In the genomic region with DNA sequence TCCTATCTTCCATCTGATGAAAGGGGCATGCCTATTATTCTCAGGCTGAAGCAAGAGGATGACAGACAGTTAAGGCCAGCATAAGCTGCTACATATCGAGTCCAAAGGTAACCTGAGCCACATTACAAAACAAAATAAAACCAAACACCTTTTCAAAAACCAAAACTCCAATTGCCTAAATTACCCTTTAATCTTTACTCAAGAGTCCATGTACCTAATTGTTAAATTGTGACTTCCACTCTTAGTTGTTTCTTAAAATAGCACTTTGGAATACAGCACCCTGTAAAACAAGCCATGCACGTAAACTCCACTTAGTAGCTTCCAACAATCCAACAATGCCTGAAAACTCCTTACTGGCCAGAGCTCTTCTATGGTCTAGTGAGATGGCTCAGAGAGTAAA, we compare ENCODE assay signal across 18 mouse cellular contexts. TPM values are rescaled to one million over a fixed set of nuclear protein-coding genes. Genes with fewer than 3 reads are reported as not detected.
A peak's percentile ranks its signal among the peaks of the same experiment; 100 is the strongest.
DNase-seq lines count a peak whose midpoint lies in the region; ATAC-seq and TF ChIP-seq lines count a peak whose summit lies in the region.
"Had no signal": no experiment of that assay in that cellular context is flagged by ENCODE, and none has a peak within 500 bp of the region (broad histone marks: within the 10 kb centered on the region; RNA-seq: fewer than 3 reads in every experiment).

No protein-coding gene starts in this region.

- CTCF ChIA-PET in Patski (lab: Charles Lee): interaction anchor here (0.8 to 9.8 kb wide), 12 partner anchors 8 to 285 kb away, joined by 3 to 95 read pairs (median 4); no protein-coding TSS in a partner anchor

- ATAC-seq in heart, embryonic 14.5 days (ENCODE audit: insufficient number of reproducible peaks, insufficient read depth, low FRiP score, low read depth): no peak
- no peak for ATAC-seq in heart, embryonic 11.5 days (replicated peaks; ENCODE audit: insufficient number of reproducible peaks, low FRiP score, low TSS enrichment)
- ATAC-seq in Patski: peak; percentile 31
- ATAC-seq: forebrain, embryonic 13.5 days; forebrain, postnatal 0 days; hindbrain, postnatal 0 days had no signal

- TF ChIP-seq POLR2A in kidney, adult 2 months (IDR thresholded peaks at IDR 0.05; ENCODE audit: low read depth, low read length): no peak

- H3K4me1 ChIP-seq in heart, embryonic 14.5 days (ENCODE audit: control insufficient read depth in 2 of 2, insufficient read depth in 2 of 2, low read length in 2 of 2): peaks cover 7 to 22% of the 10 kb centered on the region in 2 experiments
- peaks cover 14% of the 10 kb centered on the region for H3K4me1 ChIP-seq in heart, embryonic 11.5 days (ENCODE audit: control insufficient read depth, insufficient read depth, low read length)
- peaks cover 16% of the 10 kb centered on the region for H3K4me1 ChIP-seq in kidney, adult 2 months (ENCODE audit: control insufficient read depth, insufficient read depth, low read length)

- TF ChIP-seq CTCF in kidney, adult 2 months (conservative IDR thresholded peaks at IDR 0.05; ENCODE audit: insufficient read depth, insufficient read length, low read depth, low read length): no peak
- TF ChIP-seq CTCF in Patski (IDR thresholded peaks at IDR 0.05): no peak

- 0 out of 2 replicates have a peak, but pooled peaks cover under 1% of the 10 kb centered on the region for H3K36me3 ChIP-seq in heart, embryonic 14.5 days (ENCODE audit: control insufficient read depth, insufficient read depth, low read length)
- H3K36me3 ChIP-seq in heart, embryonic 11.5 days (ENCODE audit: control insufficient read depth, insufficient read depth, low read length): no peaks in the 10 kb centered on the region
- no peaks in the 10 kb centered on the region for H3K36me3 ChIP-seq in kidney, adult 2 months (ENCODE audit: control insufficient read depth, insufficient read depth, low read length)
- H3K36me3 ChIP-seq in macrophage (ENCODE audit: inconsistent target): no peaks in the 10 kb centered on the region
- H3K36me3 ChIP-seq: embryonic facial prominence, embryonic 10.5 days; heart, embryonic 13.5 days; hindbrain, embryonic 13.5 days had no signal

- DNase-seq in kidney, adult 2 months: peak; percentile 42
- no peak for DNase-seq in kidney, adult 18-20 months
- peak; percentile 28 for DNase-seq in Patski (ENCODE audit: low read depth, low spot score)
- DNase-seq: adrenal gland, adult 2 months; adrenal gland, postnatal 25 days; cerebellum, adult 2 months; cerebellum, postnatal 10 days; forebrain, postnatal 0 days; gastrocnemius, postnatal 36 days had no signal

- 32% methylated on average over 2 of the region's 2 CpGs for WGBS in heart, embryonic 14.5 days
- 79% methylated on average over 2 of the region's 2 CpGs for WGBS in heart, embryonic 11.5 days (ENCODE audit: insufficient replicate concordance)
- WGBS in kidney, adult 2 months: 35% methylated on average over 2 of the region's 2 CpGs
- WGBS in macrophage (ENCODE audit: missing documents): 85% methylated on average over 2 of the region's 2 CpGs

- H3K27me3 ChIP-seq in heart, embryonic 14.5 days (ENCODE audit: control insufficient read depth, insufficient read depth, low read length): no peaks in the 10 kb centered on the region
- no peaks in the 10 kb centered on the region for H3K27me3 ChIP-seq in heart, embryonic 11.5 days (ENCODE audit: control insufficient read depth, insufficient read depth, low read length)
- no peaks in the 10 kb centered on the region for H3K27me3 ChIP-seq in kidney, adult 2 months (replicated peaks; ENCODE audit: control insufficient read depth, insufficient read depth, low read length)
- no peaks in the 10 kb centered on the region for H3K27me3 ChIP-seq in Patski
- H3K27me3 ChIP-seq: CH12.LX; forebrain, embryonic 13.5 days; heart, embryonic 13.5 days; hindbrain, embryonic 13.5 days had no signal

- peaks cover 90% of the 10 kb centered on the region for H3K79me2 ChIP-seq in macrophage (ENCODE audit: inconsistent target)

- no peak overlapping the region for H3K9ac ChIP-seq in heart, embryonic 14.5 days (ENCODE audit: low read length)
- H3K9ac ChIP-seq in heart, embryonic 11.5 days (ENCODE audit: low read depth, low read length): no peak overlapping the region
- H3K9ac ChIP-seq: forebrain, embryonic 13.5 days; forebrain, postnatal 0 days; heart, embryonic 13.5 days; hindbrain, embryonic 13.5 days had no signal

- POLR2A ChIA-PET in Patski (lab: Charles Lee): interaction anchor here (0.6 to 1.5 kb wide), 2 partner anchors 12 to 1266 kb away, joined by 3 to 6 read pairs; no protein-coding TSS in a partner anchor

- H3K4me3 ChIP-seq in heart, embryonic 14.5 days (ENCODE audit: control insufficient read depth in 1 of 2, insufficient read depth in 1 of 2, low read depth in 1 of 2, low read length in 2 of 2): no peak overlapping the region
- H3K4me3 ChIP-seq in heart, embryonic 11.5 days (ENCODE audit: low read depth, low read length): no peak overlapping the region
- no peak overlapping the region for H3K4me3 ChIP-seq in kidney, adult 2 months (ENCODE audit: insufficient read depth, low read depth, low read length)
- peak overlapping the region; percentile 51; the same call in 1 of the 2 replicates for H3K4me3 ChIP-seq in macrophage (ENCODE audit: inconsistent target)
- H3K4me3 ChIP-seq: embryonic facial prominence, embryonic 10.5 days; forebrain, embryonic 13.5 days; heart, embryonic 13.5 days; hindbrain, embryonic 13.5 days had no signal

- no peaks in the 10 kb centered on the region for H3K9me3 ChIP-seq in heart, embryonic 14.5 days (ENCODE audit: control insufficient read depth, low read length)
- H3K9me3 ChIP-seq in heart, embryonic 11.5 days (replicated peaks; ENCODE audit: control insufficient read depth, low read length): no peaks in the 10 kb centered on the region
- H3K9me3 ChIP-seq: embryonic facial prominence, embryonic 10.5 days; forebrain, embryonic 13.5 days; heart, embryonic 13.5 days; hindbrain, embryonic 13.5 days had no signal

- no peak overlapping the region for H3K4me2 ChIP-seq in heart, embryonic 14.5 days (ENCODE audit: low read length)
- H3K4me2 ChIP-seq in heart, embryonic 11.5 days: no peak overlapping the region
- H3K4me2 ChIP-seq: forebrain, embryonic 13.5 days; heart, embryonic 13.5 days; hindbrain, embryonic 13.5 days had no signal

- peak overlapping the region; percentile 20 to 24; a peak in 1 of 4 replicates for H3K27ac ChIP-seq in heart, embryonic 14.5 days (replicated peaks in 1 of 2; ENCODE audit: control insufficient read depth in 1 of 2, insufficient read depth in 1 of 2, low read depth in 2 of 2, low read length in 2 of 2)
- H3K27ac ChIP-seq in heart, embryonic 11.5 days (ENCODE audit: low read depth, low read length): no peak overlapping the region
- no peak overlapping the region for H3K27ac ChIP-seq in kidney, adult 2 months (ENCODE audit: insufficient read depth, low read depth, low read length)
- H3K27ac ChIP-seq in macrophage: peak overlapping the region; percentile 87
- H3K27ac ChIP-seq: embryonic facial prominence, embryonic 10.5 days; forebrain, embryonic 13.5 days; heart, embryonic 13.5 days; hindbrain, embryonic 13.5 days; hindbrain, postnatal 0 days had no signal

- in situ Hi-C loops in Patski (cut with MboI; ENCODE audit: low pct_unique_long_range_greater_than_20kb): no loop called here

RNA-seq across cellular contexts. Expression of gene Prkacb, which starts 34.3 kb away (rescaled TPM):
- polyA plus RNA-seq in heart, embryonic 14.5 days (2014; fragmentation: Nextera tagmentation; extraction: Ambion mirVana): 55.2 and 59.0 TPM in 2 replicates
- polyA plus RNA-seq in heart, embryonic 11.5 days (2014; fragmentation: Nextera tagmentation; extraction: Ambion mirVana): 46.3 and 54.1 TPM in 2 replicates
- polyA plus RNA-seq in kidney, adult 2 months (2012; rRNA removed): 20.6 and 23.3 TPM in 2 replicates
- polyA plus RNA-seq in Patski (2021) (131 TPM), macrophage (2018) (105 to 179 TPM (median 113 TPM) in 3 replicates)
- total RNA-seq in macrophage (2018; cell fraction: chromatin; rRNA removed): 10 to 100 TPM; 11.1 to 62.0 (median 36.3) TPM
- total RNA-seq in macrophage (2018; cell fraction: cytosol; rRNA removed): 100 to 1,000 TPM in 23 of 26 experiments, 10 to 100 TPM in 3; 75.7 to 161 (median 121) TPM
- 100 to 1,000 TPM in 6 of 26 experiments, 10 to 100 TPM in 20; 43.7 to 141 (median 71.9) TPM for total RNA-seq in macrophage (2018; cell fraction: nucleus; rRNA removed)

Comparison
In these comparisons a context has a peak if more than half of its experiments do, and no peak if none do; other contexts are left out.
1. H3K27ac ChIP-seq: peak in heart, embryonic 14.5 days (2 of 2) and macrophage (single experiment); none in heart, embryonic 11.5 days (single experiment) and kidney, adult 2 months (single experiment).